Mouse (Mus musculus) heart, embryonic 14.5 days (tissue): ENCODE results near the gene Rbm6. TPM values are rescaled to one million over a fixed set of nuclear protein-coding genes. Genes with fewer than 3 reads are reported as not detected.

Experiments
- ATAC-seq: fragments of 200-750 bp; cut with Nextera tagmentation; 2 replicates; pipeline ENCODE4 v1.8.0; 2017; ENCODE audit warnings: low read depth, moderate TSS enrichment; ENCODE audit not compliant: insufficient number of reproducible peaks, insufficient read depth, low FRiP score
- H3K27ac ChIP-seq, 2 experiments: fragments of 200-500 bp in 1 of 2; fragments of 300-500 bp in 1 of 2; sonication (generic) in 1 of 2; replicated peaks in 1 of 2; 2 replicates each; pipeline ENCODE4 v1.5.1; 2012 to 2014; ENCODE audit warnings: low read depth in 2 of 2, low read length in 2 of 2, control low read depth in 1 of 2, mild to moderate bottlenecking in 1 of 2, mixed read lengths in 1 of 2; ENCODE audit not compliant: control insufficient read depth in 1 of 2, insufficient read depth in 1 of 2
- H3K27me3 ChIP-seq: fragments of 300-500 bp; sonication (generic); 2 replicates; pipeline ENCODE4 v1.6.1; 2014; ENCODE audit warnings: mild to moderate bottlenecking, low read length, control low read depth; ENCODE audit not compliant: control insufficient read depth, insufficient read depth
- H3K36me3 ChIP-seq: fragments of 300-500 bp; sonication (generic); 2 replicates; pipeline ENCODE4 v1.6.1; 2014; ENCODE audit warnings: mild to moderate bottlenecking, control low read depth, low read length, mixed read lengths; ENCODE audit not compliant: control insufficient read depth, insufficient read depth
- H3K4me1 ChIP-seq, 2 experiments: fragments of 200-500 bp in 1 of 2; fragments of 300-500 bp in 1 of 2; sonication (generic) in 1 of 2; 2 replicates each; pipeline ENCODE4 v1.6.1; 2012 to 2014; ENCODE audit warnings: low read length in 2 of 2, control low read depth in 1 of 2, mixed read lengths in 1 of 2; ENCODE audit not compliant: control insufficient read depth in 2 of 2, insufficient read depth in 2 of 2
- H3K4me2 ChIP-seq: fragments of 300-500 bp; sonication (generic); 2 replicates; pipeline ENCODE4 v1.6.1; 2014; ENCODE audit warnings: mild to moderate bottlenecking, low read length
- H3K4me3 ChIP-seq, 2 experiments: fragments of 200-500 bp in 1 of 2; fragments of 300-500 bp in 1 of 2; sonication (generic) in 1 of 2; 2 replicates each; pipeline ENCODE4 v1.5.1; 2012 to 2014; ENCODE audit warnings: low read length in 2 of 2, mild to moderate bottlenecking in 2 of 2, control low read depth in 1 of 2, low read depth in 1 of 2, moderate library complexity in 1 of 2; ENCODE audit not compliant: control insufficient read depth in 1 of 2, insufficient read depth in 1 of 2
- H3K9ac ChIP-seq: fragments of 300-500 bp; sonication (generic); 2 replicates; pipeline ENCODE4 v1.6.1; 2014; ENCODE audit warnings: mild to moderate bottlenecking, low read length
- H3K9me3 ChIP-seq: fragments of 300-500 bp; sonication (generic); 2 replicates; pipeline ENCODE4 v1.6.1; 2016; ENCODE audit warnings: low read length, control low read depth; ENCODE audit not compliant: control insufficient read depth
- WGBS: fragments of 180-500 bp; shearing (Covaris S2); extraction: QIAGEN DNeasy Blood & Tissue Kit; methylation state at CpG from one replicate; pipeline ENCODE4 v1.1.7; 2014; 5-methylcytosine and 5-hydroxymethylcytosine counted together
- polyA plus RNA-seq: library from polyadenylated mRNA; unstranded; fragments of >200 nt; fragmentation: Nextera tagmentation; extraction: Ambion mirVana; gene quantifications from 2 replicates; pipeline ENCODE4 v1.2.1, GENCODE M21; 2014

Gene Rbm6
- polyA plus RNA-seq, 1 experiment from 2014 or later: 42.8 TPM

GRCm38 (mm10) chr9:107812132-107812531 is 60.9 kb downstream of the Rbm6 start:
- H3K9me3 ChIP-seq: no peaks in the 10 kb centered on the region
- H3K4me3 ChIP-seq: no peak overlapping the region
- H3K4me2 ChIP-seq: no peak overlapping the region
- H3K36me3 ChIP-seq: peaks cover 56% of the 10 kb centered on the region
- no peak overlapping the region for H3K9ac ChIP-seq
- ATAC-seq: no peak
- 88% methylated on average over 1 of the region's 1 CpGs for WGBS
- no peak overlapping the region for H3K27ac ChIP-seq
- no peaks in the 10 kb centered on the region for H3K27me3 ChIP-seq
- no peaks in the 10 kb centered on the region for H3K4me1 ChIP-seq

GRCm38 (mm10) chr9:107810985-107811384 is 62.1 kb downstream of the Rbm6 start:
- Histone ChIP-seq H3K4me2 (no peak overlapping the region), H3K36me3 (peaks cover 51% of the 10 kb centered on the region), H3K27me3 (no peaks in the 10 kb centered on the region), H3K9ac (no peak overlapping the region), H3K4me3 (no peak overlapping the region), H3K4me1 (no peaks in the 10 kb centered on the region), H3K9me3 (no peaks in the 10 kb centered on the region), H3K27ac (no peak overlapping the region)
- ATAC-seq: no peak
- WGBS: 83% methylated on average over 2 of the region's 2 CpGs

GRCm38 (mm10) chr9:107791714-107792113 is 81.3 kb downstream of the Rbm6 start:
- Histone ChIP-seq H3K27me3 (no peaks in the 10 kb centered on the region), H3K4me1 (no peaks in the 10 kb centered on the region; a peak in 1 of 4 replicates), H3K9me3 (no peaks in the 10 kb centered on the region), H3K27ac (no peak overlapping the region), H3K4me2 (no peak overlapping the region), H3K36me3 (peaks cover 88% of the 10 kb centered on the region), H3K9ac (no peak overlapping the region), H3K4me3 (no peak overlapping the region)
- ATAC-seq: no peak
- WGBS: 43% methylated on average over 6 of the region's 6 CpGs

GRCm38 (mm10) chr9:107782536-107783203 is 90.4 kb downstream of the Rbm6 start:
- no peak overlapping the region for H3K9ac ChIP-seq
- H3K27me3 ChIP-seq: no peaks in the 10 kb centered on the region
- no peak overlapping the region for H3K27ac ChIP-seq
- no peaks in the 10 kb centered on the region for H3K9me3 ChIP-seq
- WGBS: 93% methylated on average over 11 of the region's 11 CpGs
- no peak overlapping the region for H3K4me3 ChIP-seq
- H3K36me3 ChIP-seq: peaks cover 97% of the 10 kb centered on the region
- no peaks in the 10 kb centered on the region for H3K4me1 ChIP-seq
- H3K4me2 ChIP-seq: no peak overlapping the region
- no peak for ATAC-seq

GRCm38 (mm10) chr9:107776809-107777208 is 96.2 kb downstream of the Rbm6 start:
- no peak overlapping the region for H3K27ac ChIP-seq
- H3K4me2 ChIP-seq: no peak overlapping the region
- H3K27me3 ChIP-seq: no peaks in the 10 kb centered on the region

GRCm38 (mm10) chr9:107774411-107774810 is 98.6 kb downstream of the Rbm6 start:
- ATAC-seq: no peak
- Histone ChIP-seq H3K36me3 (peaks cover 63% of the 10 kb centered on the region), H3K27ac (no peak overlapping the region), H3K4me2 (no peak overlapping the region), H3K9me3 (no peaks in the 10 kb centered on the region), H3K4me1 (peaks cover 0 to 6% of the 10 kb centered on the region in 2 experiments; a peak in 1 of 4 replicates), H3K4me3 (no peak overlapping the region), H3K27me3 (no peaks in the 10 kb centered on the region), H3K9ac (no peak overlapping the region)
- 93% methylated on average over 3 of the region's 3 CpGs for WGBS

More at GRCm38 (mm10) chr9:107776809-107777208, 96.2 kb downstream of the Rbm6 start:
- ATAC-seq: no peak
- Histone ChIP-seq H3K36me3 (peaks cover 87% of the 10 kb centered on the region), H3K9ac (no peak overlapping the region), H3K4me3 (no peak overlapping the region), H3K4me1 (no peaks in the 10 kb centered on the region), H3K9me3 (no peaks in the 10 kb centered on the region)

GRCm38 (mm10) chr9:107771782-107772181 is 101.3 kb downstream of the Rbm6 start:
- ATAC-seq: no peak
- Histone ChIP-seq H3K4me2 (peak overlapping the region; percentile 63; the same call in 1 of the 2 replicates), H3K4me1 (peaks cover 2 to 15% of the 10 kb centered on the region in 2 experiments; a peak in 2 of 4 replicates), H3K27ac (peak overlapping the region in 1 of 2 experiments; percentile 63; a peak in 2 of 4 replicates), H3K9ac (no peak overlapping the region), H3K4me3 (no peak overlapping the region), H3K9me3 (no peaks in the 10 kb centered on the region), H3K36me3 (peaks cover 67% of the 10 kb centered on the region), H3K27me3 (no peaks in the 10 kb centered on the region)
- WGBS: 46% methylated on average over 2 of the region's 2 CpGs
